Mouse (Mus musculus): Measurements from ENCODE around the gene Ctbp2. TPM values are rescaled to one million over a fixed set of nuclear protein-coding genes. Genes with fewer than 3 reads are reported as not detected.
A peak's percentile ranks its signal among the peaks of the same experiment; 100 is the strongest.

The Ctbp2 gene
- polyA plus RNA-seq, 1 experiment from 2014 or later: 46.8 TPM

- Histone ChIP-seq H3K9ac (peak overlapping the region; percentile 38; the same call in 1 of the 2 replicates), H3K4me1 (peaks cover 90% of the 10 kb centered on the region)
- no peak for ATAC-seq (ENCODE audit: extremely low read depth, insufficient number of reproducible peaks, low FRiP score, low TSS enrichment)
Observed at GRCm38 (mm10) chr7:133039556-133040255, 84.4 kb downstream of the Ctbp2 start.

DNA sequence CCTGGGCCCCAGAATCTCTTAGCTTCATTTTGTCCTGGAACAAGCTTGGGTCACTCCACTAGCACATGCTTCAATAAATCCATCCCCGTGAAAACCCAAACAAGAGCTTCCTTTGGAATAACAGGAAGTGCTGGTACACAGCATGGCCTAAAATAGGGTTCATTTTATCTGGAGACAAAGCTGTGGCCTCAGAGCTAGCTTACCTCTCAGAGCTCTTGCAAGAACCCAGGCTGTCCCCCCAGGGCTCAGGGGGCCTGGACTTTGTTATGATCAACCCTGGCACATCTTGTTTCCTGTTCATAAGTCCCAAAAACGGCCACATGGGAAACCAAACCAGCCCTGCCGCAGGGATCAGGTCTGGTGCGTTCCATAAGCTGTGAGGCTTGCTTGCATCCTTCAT, 86.5 kb downstream of the Ctbp2 start:
- no peaks in the 10 kb centered on the region for H3K27me3 ChIP-seq (replicated peaks)
- no peak overlapping the region for H3K4me3 ChIP-seq
- H3K9me3 ChIP-seq: no peaks in the 10 kb centered on the region
- peak overlapping the region; percentile 80 for H3K27ac ChIP-seq (replicated peaks)
- peaks cover 100% of the 10 kb centered on the region for H3K4me1 ChIP-seq
- no peak for ATAC-seq (ENCODE audit: extremely low read depth, insufficient number of reproducible peaks, low FRiP score, low TSS enrichment)
- H3K4me2 ChIP-seq: 0 out of 2 replicates have a peak overlapping the region, but pooled peaks have one; percentile 18
- peak overlapping the region; percentile 29; the same call in 1 of the 2 replicates for H3K9ac ChIP-seq
- 28% methylated on average over 4 of the region's 4 CpGs for WGBS
- H3K36me3 ChIP-seq: no peaks in the 10 kb centered on the region

More at GRCm38 (mm10) chr7:133039556-133040255, 84.4 kb downstream of the Ctbp2 start:
- H3K27ac ChIP-seq (replicated peaks): peak overlapping the region; percentile 80
- no peaks in the 10 kb centered on the region for H3K27me3 ChIP-seq (replicated peaks)
- 58% methylated on average over 3 of the region's 3 CpGs for WGBS
- H3K36me3 ChIP-seq: peaks cover 11% of the 10 kb centered on the region; the same call in 1 of the 2 replicates
- H3K4me2 ChIP-seq: no peak overlapping the region
- H3K4me3 ChIP-seq: no peak overlapping the region
- no peaks in the 10 kb centered on the region for H3K9me3 ChIP-seq

DNA sequence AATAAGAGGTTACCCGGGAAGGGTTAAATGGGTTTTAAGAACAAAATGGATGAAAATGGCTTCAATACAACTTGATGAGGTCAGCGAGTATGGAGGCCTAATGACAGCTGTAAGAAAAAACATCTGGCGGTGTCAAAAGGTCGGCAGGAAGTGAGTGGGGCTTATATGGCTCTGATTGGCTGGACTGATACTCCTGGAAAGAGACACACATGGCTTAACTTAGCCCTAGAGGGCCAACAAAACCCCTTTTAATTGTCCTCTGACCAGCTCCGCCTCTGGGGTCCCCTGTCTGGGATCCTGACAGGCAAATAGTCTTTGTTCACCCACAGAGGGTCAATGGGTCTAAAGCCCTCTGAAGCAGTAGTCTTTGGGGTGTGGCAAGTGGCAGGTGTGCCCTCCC, 86.9 kb downstream of the Ctbp2 start:
- no peaks in the 10 kb centered on the region for H3K27me3 ChIP-seq (replicated peaks)
- H3K4me2 ChIP-seq: 0 out of 2 replicates have a peak overlapping the region, but pooled peaks have one; percentile 18
- H3K4me3 ChIP-seq: no peak overlapping the region
- no peaks in the 10 kb centered on the region for H3K36me3 ChIP-seq
- ATAC-seq (ENCODE audit: extremely low read depth, insufficient number of reproducible peaks, low FRiP score, low TSS enrichment): no peak
- peak overlapping the region; percentile 80 for H3K27ac ChIP-seq (replicated peaks)
- WGBS: 60% methylated on average over 5 of the region's 5 CpGs
- H3K9ac ChIP-seq: no peak overlapping the region
- peaks cover 100% of the 10 kb centered on the region for H3K4me1 ChIP-seq
- no peaks in the 10 kb centered on the region for H3K9me3 ChIP-seq

DNA sequence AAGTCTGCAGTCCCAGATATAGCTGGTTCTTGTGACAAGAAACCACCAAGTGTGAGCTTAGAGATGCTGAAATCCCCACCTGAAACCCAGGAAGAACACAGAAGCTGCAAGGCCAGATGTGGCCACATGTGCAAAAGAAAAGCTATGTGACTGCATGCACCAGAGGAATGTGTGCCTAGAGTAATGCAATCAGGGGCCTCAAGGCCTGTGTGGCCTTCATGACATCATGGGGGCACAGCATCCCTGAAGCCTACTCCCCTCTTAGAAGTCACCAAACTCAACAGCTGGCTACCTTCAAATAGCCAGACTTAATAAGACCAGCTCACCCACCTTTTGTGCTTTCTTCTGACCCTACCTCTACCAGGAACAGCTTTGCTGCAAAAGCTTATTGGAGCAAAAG, 88.3 kb downstream of the Ctbp2 start:
- H3K9me3 ChIP-seq: no peaks in the 10 kb centered on the region
- peak overlapping the region; percentile 80 for H3K27ac ChIP-seq (replicated peaks)
- ATAC-seq (ENCODE audit: extremely low read depth, insufficient number of reproducible peaks, low FRiP score, low TSS enrichment): no peak
- H3K4me2 ChIP-seq: peak overlapping the region; percentile 10; the same call in 1 of the 2 replicates
- H3K9ac ChIP-seq: 0 out of 2 replicates have a peak overlapping the region, but pooled peaks have one; percentile 17
- peaks cover 90% of the 10 kb centered on the region for H3K4me1 ChIP-seq
- peaks cover 5% of the 10 kb centered on the region; the same call in 1 of the 2 replicates for H3K36me3 ChIP-seq
- H3K27me3 ChIP-seq (replicated peaks): no peaks in the 10 kb centered on the region
- H3K4me3 ChIP-seq: no peak overlapping the region

GRCm38 (mm10) chr7:133032589-133033203, 91.5 kb downstream of the Ctbp2 start:
- H3K36me3 ChIP-seq: peaks cover 5% of the 10 kb centered on the region; the same call in 1 of the 2 replicates
- no peak overlapping the region for H3K4me3 ChIP-seq
- H3K27ac ChIP-seq (replicated peaks): 0 out of 2 replicates have a peak overlapping the region, but pooled peaks have one; percentile 5
- H3K4me1 ChIP-seq: peaks cover 75% of the 10 kb centered on the region
- H3K9ac ChIP-seq: 0 out of 2 replicates have a peak overlapping the region, but pooled peaks have one; percentile 33
- 40% methylated on average over 9 of the region's 9 CpGs for WGBS
- ATAC-seq (ENCODE audit: extremely low read depth, insufficient number of reproducible peaks, low FRiP score, low TSS enrichment): peak; percentile 32; the same call in 1 of the 2 replicates
- no peaks in the 10 kb centered on the region for H3K27me3 ChIP-seq (replicated peaks)
- no peak overlapping the region for H3K4me2 ChIP-seq
- H3K9me3 ChIP-seq: no peaks in the 10 kb centered on the region

GRCm38 (mm10) chr7:133029496-133030047, 94.6 kb downstream of the Ctbp2 start:
- Histone ChIP-seq H3K9ac (no peak overlapping the region), H3K9me3 (no peaks in the 10 kb centered on the region), H3K4me1 (peaks cover 75% of the 10 kb centered on the region), H3K27me3 (replicated peaks) (no peaks in the 10 kb centered on the region), H3K27ac (replicated peaks) (no peak overlapping the region), H3K4me2 (no peak overlapping the region), H3K4me3 (no peak overlapping the region), H3K36me3 (peaks cover 5% of the 10 kb centered on the region; the same call in 1 of the 2 replicates)
- WGBS: 66% methylated on average over 8 of the region's 8 CpGs
- ATAC-seq (ENCODE audit: extremely low read depth, insufficient number of reproducible peaks, low FRiP score, low TSS enrichment): no peak

GRCm38 (mm10) chr7:133029004-133029403, 95.2 kb downstream of the Ctbp2 start:
- no peak overlapping the region for H3K9ac ChIP-seq
- H3K4me2 ChIP-seq: no peak overlapping the region
- 82% methylated on average over 8 of the region's 8 CpGs for WGBS
- peaks cover 5% of the 10 kb centered on the region; the same call in 1 of the 2 replicates for H3K36me3 ChIP-seq
- H3K27me3 ChIP-seq (replicated peaks): no peaks in the 10 kb centered on the region
- no peak overlapping the region for H3K27ac ChIP-seq (replicated peaks)
- H3K9me3 ChIP-seq: no peaks in the 10 kb centered on the region
- peaks cover 75% of the 10 kb centered on the region for H3K4me1 ChIP-seq
- ATAC-seq (ENCODE audit: extremely low read depth, insufficient number of reproducible peaks, low FRiP score, low TSS enrichment): no peak
- H3K4me3 ChIP-seq: no peak overlapping the region

DNA sequence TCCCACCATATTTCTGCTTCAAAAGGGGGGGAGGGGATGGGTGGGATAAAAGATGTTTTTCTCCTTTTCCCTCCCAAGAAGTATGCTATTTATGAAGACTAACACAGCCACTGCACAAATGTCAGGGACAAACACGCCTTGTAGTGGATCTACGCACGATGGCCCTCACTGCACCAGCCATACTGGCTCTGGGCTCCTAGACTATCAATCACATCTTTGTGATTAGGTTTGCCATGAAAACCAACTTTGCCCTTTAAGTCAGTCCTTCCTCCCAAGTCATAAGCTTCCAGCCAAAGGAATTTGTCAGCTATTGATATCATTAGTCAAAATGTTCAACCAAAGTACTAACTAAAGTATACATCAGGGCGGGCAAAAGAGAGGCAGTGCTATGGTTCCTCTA, 96.2 kb downstream of the Ctbp2 start:
- H3K36me3 ChIP-seq: peaks cover 9% of the 10 kb centered on the region; the same call in 1 of the 2 replicates

GRCm38 (mm10) chr7:133024694-133025093, 99.5 kb downstream of the Ctbp2 start:
- no peak for ATAC-seq (ENCODE audit: extremely low read depth, insufficient number of reproducible peaks, low FRiP score, low TSS enrichment)
- H3K27me3 ChIP-seq (replicated peaks): no peaks in the 10 kb centered on the region
- no peak overlapping the region for H3K4me2 ChIP-seq
- no peaks in the 10 kb centered on the region for H3K9me3 ChIP-seq
- H3K27ac ChIP-seq (replicated peaks): no peak overlapping the region
- no peak overlapping the region for H3K9ac ChIP-seq
- H3K4me1 ChIP-seq: peaks cover 90% of the 10 kb centered on the region
- no peak overlapping the region for H3K4me3 ChIP-seq
- H3K36me3 ChIP-seq: peaks cover 11% of the 10 kb centered on the region
- WGBS: 80% methylated on average over 1 of the region's 1 CpGs

More for the DNA sequence above, 96.2 kb downstream of the Ctbp2 start:
- Histone ChIP-seq H3K4me3 (no peak overlapping the region), H3K27me3 (replicated peaks) (no peaks in the 10 kb centered on the region), H3K4me1 (peaks cover 72% of the 10 kb centered on the region), H3K9ac (no peak overlapping the region), H3K9me3 (no peaks in the 10 kb centered on the region), H3K4me2 (no peak overlapping the region), H3K27ac (replicated peaks) (no peak overlapping the region)
- no peak for ATAC-seq (ENCODE audit: extremely low read depth, insufficient number of reproducible peaks, low FRiP score, low TSS enrichment)
- WGBS: 87% methylated on average over 4 of the region's 4 CpGs

GRCm38 (mm10) chr7:133019481-133020020, 104.6 kb downstream of the Ctbp2 start:
- no peak for ATAC-seq (ENCODE audit: extremely low read depth, insufficient number of reproducible peaks, low FRiP score, low TSS enrichment)
- Histone ChIP-seq H3K4me1 (peaks cover 84% of the 10 kb centered on the region), H3K36me3 (peaks cover 11% of the 10 kb centered on the region; the same call in 1 of the 2 replicates), H3K9ac (no peak overlapping the region), H3K27ac (replicated peaks) (peak overlapping the region; percentile 54), H3K27me3 (replicated peaks) (no peaks in the 10 kb centered on the region), H3K9me3 (no peaks in the 10 kb centered on the region), H3K4me3 (no peak overlapping the region), H3K4me2 (no peak overlapping the region)
- 37% methylated on average over 6 of the region's 6 CpGs for WGBS

DNA sequence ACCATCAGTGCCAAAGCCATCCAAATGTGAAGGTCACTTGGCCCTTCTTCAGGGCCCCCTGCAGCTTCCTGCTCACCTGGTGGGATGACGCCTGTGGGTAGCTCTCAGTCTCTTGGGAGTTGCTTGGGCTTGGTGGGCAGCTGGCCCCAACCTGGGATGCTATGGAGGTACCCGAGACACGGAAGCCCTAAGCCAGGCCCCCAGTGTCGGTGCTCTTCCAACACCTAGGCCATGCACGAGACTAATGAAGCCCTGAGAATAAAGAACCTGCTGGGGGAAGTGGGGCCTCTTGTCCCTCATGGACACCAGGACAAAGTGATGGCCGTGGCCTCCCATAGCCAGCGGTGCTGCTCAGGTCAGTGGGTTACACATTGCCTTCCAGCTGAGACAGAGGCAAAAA, 105.2 kb downstream of the Ctbp2 start:
- Histone ChIP-seq H3K27ac (replicated peaks) (peak overlapping the region; percentile 54), H3K36me3 (peaks cover 12% of the 10 kb centered on the region; the same call in 1 of the 2 replicates), H3K9me3 (no peaks in the 10 kb centered on the region), H3K4me1 (peaks cover 84% of the 10 kb centered on the region), H3K9ac (no peak overlapping the region), H3K27me3 (replicated peaks) (no peaks in the 10 kb centered on the region), H3K4me2 (no peak overlapping the region), H3K4me3 (no peak overlapping the region)
- 70% methylated on average over 7 of the region's 7 CpGs for WGBS
- no peak for ATAC-seq (ENCODE audit: extremely low read depth, insufficient number of reproducible peaks, low FRiP score, low TSS enrichment)
